Mouse (Mus musculus): ENCODE results near the gene Poldip3. TPM values are rescaled to one million over a fixed set of nuclear protein-coding genes. Genes with fewer than 3 reads are reported as not detected.
A peak's percentile ranks its signal among the peaks of the same experiment; 100 is the strongest.

Gene Poldip3
- total RNA-seq, 1 experiment from 2014 or later: 115 TPM

GRCm38 (mm10) chr15:83099533-83100331 lies 49.5 kb downstream of the Poldip3 start:
- peak; percentile 76 for ATAC-seq (ENCODE audit: extremely low read depth, insufficient number of reproducible peaks, low FRiP score, poor library complexity, severe bottlenecking)

DNA sequence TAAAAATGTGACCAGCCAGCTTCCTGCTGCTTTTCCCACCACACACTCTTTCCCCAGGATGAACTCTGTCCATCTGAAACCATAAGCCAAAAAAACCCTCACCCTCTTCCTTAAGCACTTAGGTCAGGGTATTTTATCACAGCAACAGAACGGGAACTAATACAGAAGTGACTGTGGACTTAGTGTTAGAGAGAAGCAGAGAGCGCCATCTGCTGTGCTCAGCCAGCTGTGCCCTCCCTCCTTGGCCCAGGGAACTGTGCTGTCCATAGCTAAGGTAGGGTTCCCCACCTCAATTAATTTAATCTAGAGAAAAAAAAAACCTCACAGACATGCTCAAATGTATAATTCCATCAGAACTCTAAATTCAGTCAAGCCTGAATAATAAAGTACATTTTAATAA lies 53.2 kb downstream of the Poldip3 start:
- peak; percentile 42; the same call in 1 of the 2 replicates for ATAC-seq (ENCODE audit: extremely low read depth, insufficient number of reproducible peaks, low FRiP score, poor library complexity, severe bottlenecking)

DNA sequence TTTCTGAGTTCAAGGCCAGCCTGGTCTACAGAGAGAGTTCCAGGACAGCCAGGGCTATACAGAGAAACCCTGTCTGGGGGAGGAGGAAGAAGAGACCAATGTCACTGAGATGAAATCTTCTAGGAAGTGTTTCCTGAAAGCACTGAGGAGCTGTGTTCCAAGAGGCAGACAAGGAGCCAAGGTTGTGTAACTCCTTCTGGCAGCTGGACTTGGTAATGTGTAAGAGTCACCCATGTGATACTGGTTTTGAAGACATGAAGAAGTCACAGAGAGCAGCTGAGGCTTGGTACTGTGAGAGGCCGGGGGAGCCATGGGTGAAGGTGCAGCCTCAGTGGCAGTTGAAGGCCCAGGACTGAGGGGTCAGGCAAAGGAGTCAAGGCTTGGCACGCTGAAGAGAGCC lies 55.5 kb downstream of the Poldip3 start:
- ATAC-seq (ENCODE audit: extremely low read depth, insufficient number of reproducible peaks, low FRiP score, poor library complexity, severe bottlenecking): no peak

DNA sequence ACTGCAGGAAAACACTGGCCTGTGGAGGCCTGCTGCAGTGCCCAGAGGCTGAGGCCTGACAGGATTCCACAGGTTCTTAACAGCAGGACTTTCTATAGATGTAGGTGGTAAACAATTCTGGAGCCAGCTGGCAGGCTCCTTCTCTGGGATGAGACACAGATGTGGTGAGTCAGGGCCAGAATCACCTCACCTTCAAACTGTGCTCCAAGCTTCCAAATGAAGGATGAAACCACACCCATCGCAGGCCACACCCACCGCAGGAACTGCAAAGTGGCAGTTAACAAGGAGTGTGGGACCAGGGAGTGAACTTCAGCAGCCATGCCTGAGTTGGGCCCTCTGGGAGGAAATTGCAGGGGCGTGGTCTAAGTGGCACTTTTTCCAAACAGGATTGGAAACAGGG lies 58.3 kb downstream of the Poldip3 start:
- ATAC-seq (ENCODE audit: extremely low read depth, insufficient number of reproducible peaks, low FRiP score, poor library complexity, severe bottlenecking): no peak

DNA sequence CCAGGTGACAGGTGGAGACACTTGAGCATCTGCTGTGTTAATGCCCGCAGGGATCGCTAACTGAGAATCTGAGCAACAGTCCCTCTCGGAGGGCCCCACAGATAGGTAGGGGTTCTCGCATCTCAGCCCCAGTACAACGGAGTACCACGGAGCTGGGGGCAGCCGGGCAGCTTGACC lies 59.9 kb downstream of the Poldip3 start, which contains the start of gene Serhl:
Serhl (plus strand) TSS at position 78 of the 177 bp plus-strand sequence.
- ATAC-seq (ENCODE audit: extremely low read depth, insufficient number of reproducible peaks, low FRiP score, poor library complexity, severe bottlenecking): no peak

GRCm38 (mm10) chr15:83088495-83089428 lies 60.4 kb downstream of the Poldip3 start:
- no peak for ATAC-seq (ENCODE audit: extremely low read depth, insufficient number of reproducible peaks, low FRiP score, poor library complexity, severe bottlenecking)

GRCm38 (mm10) chr15:83086636-83087328 lies 62.4 kb downstream of the Poldip3 start:
- ATAC-seq (ENCODE audit: extremely low read depth, insufficient number of reproducible peaks, low FRiP score, poor library complexity, severe bottlenecking): no peak

DNA sequence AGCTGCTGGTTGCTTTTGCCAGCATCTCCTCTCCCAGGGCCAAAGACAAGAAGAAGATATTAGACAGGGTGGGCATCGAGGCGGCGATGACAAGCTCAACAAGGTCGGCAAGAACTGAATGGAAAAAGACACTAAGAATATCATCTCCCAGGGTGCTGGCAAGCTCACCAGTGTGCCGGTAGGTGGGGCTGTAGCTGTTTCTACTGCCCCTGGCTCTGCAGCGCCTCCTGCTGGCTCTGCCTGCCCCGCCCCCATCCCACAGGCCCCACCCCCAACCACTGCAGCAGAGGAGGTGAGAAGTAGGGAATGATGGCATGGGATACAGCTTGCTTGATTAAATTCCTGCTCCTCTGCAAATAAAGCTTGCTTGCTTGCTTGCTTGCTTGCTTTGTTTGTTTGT lies 63.3 kb downstream of the Poldip3 start:
- peak; percentile 24; the same call in 1 of the 2 replicates for ATAC-seq (ENCODE audit: extremely low read depth, insufficient number of reproducible peaks, low FRiP score, poor library complexity, severe bottlenecking)

GRCm38 (mm10) chr15:83084022-83084640 lies 65.1 kb downstream of the Poldip3 start:
- no peak for ATAC-seq (ENCODE audit: extremely low read depth, insufficient number of reproducible peaks, low FRiP score, poor library complexity, severe bottlenecking)

DNA sequence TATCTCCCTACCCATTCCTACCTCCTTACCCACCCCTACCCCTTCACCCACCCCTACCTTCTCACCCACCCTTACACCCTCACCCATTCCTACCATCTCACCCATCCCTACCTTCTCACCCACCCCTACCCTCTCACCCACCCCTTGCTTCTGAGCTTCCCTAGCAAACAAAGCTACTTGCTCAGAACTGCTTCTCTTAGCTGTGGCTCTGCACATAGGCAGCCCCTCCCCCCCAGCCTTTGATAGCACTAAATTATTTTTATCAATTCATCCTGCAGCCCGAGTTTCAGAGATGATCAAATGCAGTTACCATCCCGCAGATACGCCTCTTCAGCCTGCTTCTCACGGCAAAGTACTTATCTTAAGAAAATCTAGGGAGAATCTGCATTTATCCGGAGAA lies 65.7 kb downstream of the Poldip3 start:
- ATAC-seq (ENCODE audit: extremely low read depth, insufficient number of reproducible peaks, low FRiP score, poor library complexity, severe bottlenecking): no peak

Other genes starting within 250 kb of the Poldip3 start
- gene Tcf20, start 161.5 kb downstream of the Poldip3 start, total RNA-seq (2017): 138 TPM in 2 replicates
- gene Nfam1, start 116.1 kb downstream of the Poldip3 start, total RNA-seq (2017): 242 and 249 TPM in 2 replicates
- gene Serhl, start 59.9 kb downstream of the Poldip3 start, total RNA-seq (2017): 16.6 and 20.3 TPM in 2 replicates
- gene Rrp7a, start 26.6 kb downstream of the Poldip3 start, total RNA-seq (2017): 41.4 and 43.3 TPM in 2 replicates
- gene Cyb5r3, start 23.2 kb upstream of the Poldip3 start, total RNA-seq (2017): 22.5 and 30.8 TPM in 2 replicates
- not detected in 2 replicates for gene A4galt, start 102.4 kb upstream of the Poldip3 start, total RNA-seq (2017)
- gene Arfgap3, start 200.9 kb upstream of the Poldip3 start, total RNA-seq (2017): 7.4 and 15.2 TPM in 2 replicates

Data from neutrophil, adult 5-6 weeks (primary cell).